Mouse (Mus musculus) MEL (cell line): Measurements from ENCODE around the gene Ccdc86.

Experiments
- CTCF ChIP-seq, 3 experiments: IDR thresholded peaks in 2 of 3; conservative IDR thresholded peaks in 1 of 3; 2 replicates each; pipeline ENCODE4 v1.5.1; 2011 to 2012; ENCODE audit warnings: low read length in 3 of 3, low read depth in 2 of 3, mild to moderate bottlenecking in 2 of 3, improper control_type of control experiment in 1 of 3, inconsistent platforms in 1 of 3, mixed read lengths in 1 of 3, moderate library complexity in 1 of 3; ENCODE audit not compliant: control insufficient read depth in 1 of 3, insufficient read depth in 1 of 3, poor library complexity in 1 of 3, severe bottlenecking in 1 of 3
- EP300 ChIP-seq, 2 experiments: IDR thresholded peaks; 2 replicates each; pipeline ENCODE4 v1.6.1; 2011; ENCODE audit warnings: improper control_type of control experiment in 2 of 2, low read length in 2 of 2, low read depth in 1 of 2, mild to moderate bottlenecking in 1 of 2
- MEF2A ChIP-seq: IDR thresholded peaks from 2 replicates; pipeline ENCODE4 v1.6.1; 2014; ENCODE audit warnings: low read depth, mild to moderate bottlenecking, inconsistent platforms, low read length, improper control_type of control experiment; ENCODE audit not compliant: poor library complexity, insufficient replicate concordance, severe bottlenecking; ENCODE audit errors: extremely low read depth
- MYB ChIP-seq: IDR thresholded peaks from 2 replicates; pipeline ENCODE4 v1.6.1; 2011; ENCODE audit warnings: mild to moderate bottlenecking, low read depth, low read length, improper control_type of control experiment
- POLR2A ChIP-seq, 2 experiments: IDR thresholded peaks; 2 replicates each; pipeline ENCODE4 v1.6.1; 2011 to 2012; ENCODE audit warnings: low read length in 2 of 2, mild to moderate bottlenecking in 2 of 2, control low read depth in 1 of 2, improper control_type of control experiment in 1 of 2, low read depth in 1 of 2, moderate library complexity in 1 of 2; ENCODE audit not compliant: control insufficient read depth in 1 of 2, insufficient read depth in 1 of 2, poor library complexity in 1 of 2
- TAL1 ChIP-seq: IDR thresholded peaks from 2 replicates; pipeline ENCODE4 v1.6.1; 2012; ENCODE audit warnings: mild to moderate bottlenecking, inconsistent platforms, low read length, moderate library complexity, mixed read lengths

GRCm38 (mm10) chr19:10993150-10993549 lies 44.1 kb upstream of the Ccdc86 start, which contains the start of gene Ms4a15:
- TF ChIP-seq EP300 (IDR thresholded peaks at IDR 0.05; ENCODE audit: low read depth in 1 of 2, low read length in 2 of 2) (no peak), POLR2A (IDR thresholded peaks at IDR 0.05; ENCODE audit: control insufficient read depth in 1 of 2, insufficient read depth in 1 of 2, low read depth in 1 of 2, low read length in 2 of 2, poor library complexity in 1 of 2) (no peak), TAL1 (no peak), CTCF (IDR thresholded peaks at IDR 0.05 in 2 of 3, conservative IDR thresholded peaks at IDR 0.05 in 1 of 3; ENCODE audit: control insufficient read depth in 1 of 3, insufficient read depth in 1 of 3, low read depth in 2 of 3, low read length in 3 of 3, poor library complexity in 1 of 3, severe bottlenecking in 1 of 3) (no peak), MEF2A (no peak), MYB (no peak)
